Mouse (Mus musculus) hindbrain, postnatal 0 days (tissue): ENCODE data around the gene Trim25. TPM values are rescaled to one million over a fixed set of nuclear protein-coding genes. Genes with fewer than 3 reads are reported as not detected.
"Not testable (repeated sequence)": the region's sequence is repeated elsewhere in the genome, so short reads cannot be mapped to it uniquely, and the experiment has no call there.

Experiments
- ATAC-seq: fragments of 200-750 bp; cut with Nextera tagmentation; 2 replicates; pipeline ENCODE4 v1.8.0; 2017; ENCODE audit warnings: mild to moderate bottlenecking, moderate TSS enrichment, moderate library complexity
- DNase-seq: peaks from one replicate; pipeline ENCODE4 v3.0.0-alpha.2; 2015; ENCODE audit warnings: low spot score
- H3K27ac ChIP-seq: fragments of 300-500 bp; sonication (generic); 2 replicates; pipeline ENCODE4 v1.5.1; 2014; ENCODE audit warnings: mild to moderate bottlenecking
- H3K27me3 ChIP-seq: fragments of 300-500 bp; sonication (generic); 2 replicates; pipeline ENCODE4 v1.6.1; 2014; ENCODE audit warnings: low read length, mixed read lengths; ENCODE audit not compliant: insufficient read depth
- H3K36me3 ChIP-seq: fragments of 300-500 bp; sonication (generic); 2 replicates; pipeline ENCODE4 v1.6.1; 2014; ENCODE audit warnings: low read length, mixed read lengths; ENCODE audit not compliant: insufficient read depth
- H3K4me1 ChIP-seq: fragments of 300-500 bp; sonication (generic); 2 replicates; pipeline ENCODE4 v1.6.1; 2014; ENCODE audit warnings: antibody characterized with exemption, low read length, mixed read lengths; ENCODE audit not compliant: insufficient read depth
- H3K4me2 ChIP-seq: fragments of 300-500 bp; sonication (generic); 2 replicates; pipeline ENCODE4 v1.6.1; 2014; ENCODE audit warnings: low read depth, mild to moderate bottlenecking, low read length, moderate library complexity, mixed read lengths
- H3K4me3 ChIP-seq: fragments of 300-500 bp; sonication (generic); 2 replicates; pipeline ENCODE4 v1.5.1; 2014; ENCODE audit warnings: low read length
- H3K9ac ChIP-seq: fragments of 300-500 bp; sonication (generic); replicated peaks from 2 replicates; pipeline ENCODE4 v1.6.1; 2014; ENCODE audit warnings: mild to moderate bottlenecking, low read length, moderate library complexity, mixed read lengths
- H3K9me3 ChIP-seq: fragments of 300-500 bp; sonication (generic); 2 replicates; pipeline ENCODE4 v1.6.1; 2016; ENCODE audit warnings: low read length, mixed read lengths
- CTCF ChIP-seq: IDR thresholded peaks from 2 replicates; pipeline ENCODE4 v1.5.1; 2016; ENCODE audit warnings: antibody characterized with exemption, control low read depth, low read depth
- WGBS: fragments of 180-500 bp; shearing (Covaris S2); extraction: QIAGEN DNeasy Blood & Tissue Kit; methylation state at CpG from one replicate; pipeline ENCODE4 v1.1.7; 2014; 5-methylcytosine and 5-hydroxymethylcytosine counted together
- polyA plus RNA-seq: library from polyadenylated mRNA; unstranded; fragments of >200 nt; fragmentation: Nextera tagmentation; extraction: Ambion mirVana; gene quantifications from 2 replicates; pipeline ENCODE4 v1.2.1, GENCODE M21; 2015
- total RNA-seq: library from RNA; depleted of rRNA; stranded (reverse); fragments of >200 nt; gene quantifications from 2 replicates; pipeline ENCODE4 v1.2.3, GENCODE M21; 2014

Trim25 gene
- total and polyA plus RNA-seq, 2 experiments from 2014 or later = 4.6 to 5.3 TPM

- no peak overlapping the region for H3K9ac ChIP-seq
- no peaks in the 10 kb centered on the region for H3K9me3 ChIP-seq
- H3K27me3 ChIP-seq = no peaks in the 10 kb centered on the region
- ATAC-seq = peak; percentile 43; the same call in 1 of the 2 replicates
- H3K4me3 ChIP-seq = no peak overlapping the region
- peak; percentile 65 for TF ChIP-seq CTCF
- no peak overlapping the region for H3K4me2 ChIP-seq
- WGBS = 21% methylated on average over 5 of the region's 5 CpGs
- peaks cover 8% of the 10 kb centered on the region; the same call in 1 of the 2 replicates for H3K36me3 ChIP-seq
- H3K27ac ChIP-seq = no peak overlapping the region
- no peaks in the 10 kb centered on the region for H3K4me1 ChIP-seq
- peak; percentile 58 for DNase-seq
These were observed 5.6 kb upstream of the Trim25 start for GRCm38 (mm10) chr11:88993625-88994024.

- H3K27ac ChIP-seq = no peak overlapping the region
- TF ChIP-seq CTCF = no peak
- peaks cover 5% of the 10 kb centered on the region; the same call in 1 of the 2 replicates for H3K27me3 ChIP-seq
- 87% methylated on average over 7 of the region's 7 CpGs for WGBS
- DNase-seq = no peak
- H3K9ac ChIP-seq = no peak overlapping the region
- H3K4me3 ChIP-seq = no peak overlapping the region
- peaks cover 8% of the 10 kb centered on the region; the same call in 1 of the 2 replicates for H3K36me3 ChIP-seq
- no peaks in the 10 kb centered on the region for H3K9me3 ChIP-seq
- H3K4me2 ChIP-seq = no peak overlapping the region
- no peaks in the 10 kb centered on the region; the same call in 1 of the 2 replicates for H3K4me1 ChIP-seq
- ATAC-seq = no peak
These were observed 4.7 kb upstream of the Trim25 start for GRCm38 (mm10) chr11:88994492-88994891.

GRCm38 (mm10) chr11:88995616-88996015 is 3.6 kb upstream of the Trim25 start:
- TF ChIP-seq CTCF = no peak
- Histone ChIP-seq H3K4me1 (no peaks in the 10 kb centered on the region; the same call in 1 of the 2 replicates), H3K36me3 (peaks cover 7% of the 10 kb centered on the region; the same call in 1 of the 2 replicates), H3K27me3 (peaks cover 11% of the 10 kb centered on the region; the same call in 1 of the 2 replicates), H3K9ac (no peak overlapping the region), H3K4me3 (no peak overlapping the region), H3K9me3 (no peaks in the 10 kb centered on the region), H3K27ac (no peak overlapping the region), H3K4me2 (no peak overlapping the region)
- no peak for DNase-seq
- no peak for ATAC-seq
- WGBS = 92% methylated on average over 2 of the region's 2 CpGs

GRCm38 (mm10) chr11:88996427-88996826 is 2.7 kb upstream of the Trim25 start:
- Histone ChIP-seq H3K27ac (no peak overlapping the region), H3K4me3 (no peak overlapping the region), H3K9me3 (no peaks in the 10 kb centered on the region), H3K4me2 (no peak overlapping the region), H3K27me3 (peaks cover 11% of the 10 kb centered on the region; the same call in 1 of the 2 replicates), H3K9ac (no peak overlapping the region), H3K36me3 (no peaks in the 10 kb centered on the region), H3K4me1 (no peaks in the 10 kb centered on the region; the same call in 1 of the 2 replicates)
- WGBS = 67% methylated on average over 7 of the region's 7 CpGs
- DNase-seq (no peak), ATAC-seq (no peak)
- TF ChIP-seq CTCF = no peak

- not testable (repeated sequence) for DNase-seq, ATAC-seq, H3K27ac ChIP-seq, H3K4me2 ChIP-seq, H3K4me3 ChIP-seq, H3K9me3 ChIP-seq, H3K36me3 ChIP-seq, H3K4me1 ChIP-seq, H3K9ac ChIP-seq
- TF ChIP-seq CTCF = peak; percentile 12; the same call in 1 of the 2 replicates
- WGBS = 89% methylated on average over 5 of the region's 5 CpGs
- H3K27me3 ChIP-seq = peaks cover 11% of the 10 kb centered on the region; the same call in 1 of the 2 replicates
These were observed 1.8 kb upstream of the Trim25 start for GRCm38 (mm10) chr11:88997343-88997742.

- H3K27me3 ChIP-seq = peaks cover 11% of the 10 kb centered on the region; the same call in 1 of the 2 replicates
- no peak overlapping the region for H3K4me3 ChIP-seq
- no peak overlapping the region for H3K9ac ChIP-seq
- no peak for TF ChIP-seq CTCF
- no peaks in the 10 kb centered on the region for H3K36me3 ChIP-seq
- H3K27ac ChIP-seq = no peak overlapping the region
- H3K4me2 ChIP-seq = no peak overlapping the region
- 12% methylated on average over 3 of the region's 3 CpGs for WGBS
- H3K9me3 ChIP-seq = no peaks in the 10 kb centered on the region
- no peaks in the 10 kb centered on the region; the same call in 1 of the 2 replicates for H3K4me1 ChIP-seq
- ATAC-seq (no peak), DNase-seq (no peak)
These were observed 770 bp upstream of the Trim25 start for GRCm38 (mm10) chr11:88998406-88998805.
